Mouse (Mus musculus) CD4-positive, CD25-positive, alpha-beta regulatory T cell (primary cell): Measurements from ENCODE around the gene Mcrip2. TPM values are rescaled to one million over a fixed set of nuclear protein-coding genes. Genes with fewer than 3 reads are reported as not detected.

Source experiments
- polyA plus RNA-seq: library from polyadenylated mRNA; unstranded; fragments of 100-300 nt; shearing (Covaris generic); gene quantifications from one replicate; pipeline ENCODE4 v1.2.1, GENCODE M21; 2017

Mcrip2 gene
- 5.2 TPM for polyA plus RNA-seq

DNA sequence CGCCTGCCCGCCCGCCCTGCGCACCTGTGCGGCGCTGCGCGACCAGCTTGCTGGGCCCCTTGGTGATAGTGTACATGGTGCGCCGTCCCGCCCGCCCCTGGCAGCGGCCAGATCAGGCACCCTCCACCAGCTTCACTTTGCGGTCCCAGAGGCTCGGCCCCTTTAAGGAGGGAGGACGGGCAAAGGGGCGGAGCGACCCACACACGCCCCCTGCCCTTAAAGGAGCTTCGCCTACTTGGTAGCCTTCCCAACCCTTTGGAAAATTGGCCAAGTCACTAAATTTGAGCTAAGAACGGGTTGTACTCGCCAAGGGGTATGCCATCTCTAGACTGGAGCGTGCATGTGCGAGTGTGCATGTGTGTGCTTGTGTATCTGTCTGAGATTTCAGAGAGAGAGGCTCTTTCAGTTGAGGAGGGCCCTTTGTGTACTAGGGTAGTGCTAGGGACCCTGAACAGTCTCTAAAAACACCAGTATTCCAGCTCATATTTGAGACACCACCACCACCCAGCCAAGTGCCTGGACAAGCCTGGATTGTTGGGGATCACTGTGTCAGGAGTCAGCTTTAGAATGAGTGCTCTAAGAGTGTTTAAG, at the start of gene Mcrip2:
Mcrip2 (minus strand) TSS at position 164 of the 591 bp plus-strand sequence.

DNA sequence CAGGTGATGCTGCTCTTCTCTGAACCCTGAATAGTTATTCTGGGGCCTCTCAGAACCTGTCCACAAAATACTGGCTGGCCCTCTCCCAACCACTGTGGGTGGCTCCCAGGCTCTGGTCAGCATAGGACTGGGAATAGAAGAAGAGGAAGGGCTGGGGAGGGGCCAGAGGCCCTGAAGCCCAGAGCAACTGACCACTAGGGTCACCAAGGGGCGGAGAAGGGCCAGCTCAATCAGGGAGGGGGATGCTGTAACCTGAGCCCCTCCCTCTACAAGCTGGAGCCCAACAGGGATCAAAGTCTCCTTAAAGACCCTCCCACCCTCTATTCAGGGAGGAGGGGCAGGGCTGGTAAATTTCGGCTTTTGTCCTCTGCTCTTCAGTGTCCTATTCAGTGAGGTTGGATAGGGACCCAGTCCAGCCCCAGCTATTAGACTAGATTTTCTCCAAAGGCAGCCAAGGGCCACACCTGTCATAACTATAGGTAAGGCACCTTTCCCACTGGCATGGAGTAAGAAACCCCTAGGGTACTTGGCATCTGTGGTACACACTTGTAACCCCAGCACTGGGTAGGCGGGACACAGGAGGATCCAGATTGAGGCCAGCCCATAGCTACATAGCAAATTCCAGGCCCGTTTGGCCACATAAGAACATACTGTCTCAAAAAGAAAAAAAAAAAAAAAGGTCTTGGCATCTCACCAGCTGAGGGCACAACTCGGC, 11.8 kb upstream of the Mcrip2 start, which contains the start of gene Wfikkn1:
Wfikkn1 (minus strand) TSS at position 663 of the 715 bp plus-strand sequence.

DNA sequence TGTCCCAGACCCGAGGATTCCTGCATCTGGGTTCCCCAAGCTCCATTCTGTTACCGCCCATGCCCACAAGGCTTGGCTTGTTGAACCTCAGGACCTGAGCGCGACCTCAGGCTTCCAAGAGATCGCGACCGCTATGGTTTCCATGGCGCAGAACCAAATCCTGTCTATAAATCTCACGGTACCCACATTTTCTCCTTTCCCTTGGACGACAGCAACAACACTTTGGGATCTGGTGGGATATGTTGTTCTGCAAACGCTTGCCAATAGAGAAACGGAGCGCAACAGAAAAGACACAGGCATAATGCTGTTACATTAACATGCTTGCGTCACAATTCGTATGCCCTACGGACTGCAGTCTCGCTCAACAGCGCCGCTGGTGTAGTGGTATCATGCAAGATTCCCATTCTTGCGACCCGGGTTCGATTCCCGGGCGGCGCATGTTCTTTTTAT, 6.2 kb upstream of the Mcrip2 start, which contains the start of gene Mettl26:
Mettl26 (plus strand) TSS at position 354 of the 450 bp plus-strand sequence.

DNA sequence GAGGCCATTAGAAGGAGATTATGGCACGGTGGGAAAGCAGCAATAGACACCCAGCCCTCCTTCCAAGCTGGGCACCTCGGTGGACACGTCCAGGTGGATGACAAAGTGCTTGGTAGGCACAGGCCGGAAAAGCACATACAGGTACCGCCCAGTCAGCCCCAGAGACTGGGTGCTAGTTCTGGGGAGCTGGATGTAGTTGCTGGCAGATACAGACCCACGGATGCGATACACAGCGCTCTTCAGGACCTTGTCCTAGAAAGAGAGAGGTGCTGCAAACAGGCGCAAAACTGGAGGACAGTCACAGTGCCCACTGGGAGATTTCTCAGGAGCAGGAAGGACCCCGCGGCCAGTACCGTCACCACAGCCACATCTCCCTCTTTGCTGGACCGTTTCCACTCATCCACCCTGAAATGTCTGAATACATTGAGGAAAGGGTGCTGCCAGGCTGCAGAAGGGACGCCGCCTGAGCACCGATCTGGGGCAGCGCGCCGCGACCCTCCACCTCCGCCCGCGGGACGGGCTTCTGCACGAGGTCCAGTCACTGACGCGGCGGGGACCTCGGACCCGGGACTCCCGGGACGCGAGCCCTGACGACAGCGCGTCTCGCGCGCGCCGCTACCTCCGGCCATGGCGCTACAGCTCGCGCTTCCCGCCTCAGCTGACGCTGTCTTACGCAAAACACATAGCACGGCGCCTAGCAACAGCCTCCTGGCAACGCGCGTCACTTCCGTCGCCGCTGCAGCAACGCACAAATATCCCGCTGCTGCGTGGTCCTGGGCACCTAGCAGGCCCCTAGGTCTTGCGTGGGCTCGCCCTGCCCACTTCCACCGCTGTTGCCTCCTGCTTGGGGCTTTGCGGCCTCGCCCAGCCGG, 7.5 kb downstream of the Mcrip2 start, which contains the start of gene Wdr90:
Wdr90 (minus strand) TSS at position 670 of the 872 bp plus-strand sequence.

DNA sequence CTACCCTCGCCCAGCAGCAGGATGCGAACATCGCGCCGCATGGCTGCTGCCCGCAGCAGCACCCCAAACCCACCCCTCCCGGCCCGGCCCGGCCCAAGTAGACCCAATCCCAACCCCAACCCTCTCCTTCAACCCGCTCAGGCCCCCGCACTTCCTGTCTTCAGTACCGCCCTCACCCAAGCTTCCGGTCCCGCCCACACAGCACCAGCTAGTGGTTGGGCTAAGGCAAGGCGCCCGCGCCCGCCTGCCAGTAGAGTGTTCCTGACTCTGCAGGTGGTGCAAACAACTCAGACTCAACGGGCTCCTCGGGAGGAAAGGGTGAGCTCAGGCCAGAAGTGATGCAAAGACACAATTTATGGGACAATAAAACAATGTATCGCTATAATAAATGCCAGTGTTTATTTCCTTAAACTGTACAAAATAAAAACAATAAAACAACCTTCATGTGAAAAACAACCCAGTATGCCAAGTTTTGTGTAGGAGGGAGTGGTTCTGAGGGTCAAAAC, 24.1 kb downstream of the Mcrip2 start, which contains the start of gene Rhot2:
Rhot2 (minus strand) TSS at position 456 of the 506 bp plus-strand sequence.

DNA sequence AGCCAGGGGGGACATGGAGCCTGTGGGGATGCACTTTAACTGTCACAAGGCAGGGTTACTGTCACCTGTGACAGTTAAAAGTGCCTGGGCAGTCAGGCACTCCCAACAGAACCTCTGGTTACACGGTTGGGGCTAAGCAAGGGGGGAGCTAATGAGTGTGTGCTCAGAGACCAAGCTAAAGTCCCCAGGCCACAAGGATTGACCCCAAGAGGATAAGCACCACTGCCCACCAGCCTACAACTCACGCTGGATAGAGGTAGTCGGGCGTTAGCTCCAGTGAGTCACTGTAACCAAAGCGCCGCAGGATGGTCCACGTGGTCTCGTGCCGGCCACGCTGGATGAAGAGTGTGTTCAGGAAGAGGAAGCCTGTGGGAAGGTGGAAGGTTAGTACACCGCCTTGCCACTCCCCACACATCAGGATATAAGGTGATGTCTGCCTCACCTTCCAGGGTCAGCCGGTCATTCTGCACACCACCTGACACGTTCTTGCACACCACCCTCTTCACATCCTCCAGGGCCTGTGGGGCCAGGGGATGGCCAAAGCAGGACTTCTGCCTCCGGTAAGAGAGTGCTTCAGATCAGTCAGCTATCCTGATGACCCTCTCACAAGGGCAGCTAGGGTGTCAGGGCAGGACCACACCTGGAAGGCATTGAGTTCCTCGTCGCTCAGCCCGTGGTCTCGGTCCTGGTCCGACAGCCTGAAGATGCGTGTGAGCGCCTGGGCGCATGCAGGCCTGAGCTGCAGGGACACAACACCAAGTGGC, 27.3 kb downstream of the Mcrip2 start, which contains the start of gene Gm20683:
Gm20683 (minus strand) TSS at position 647 of the 764 bp plus-strand sequence.

DNA sequence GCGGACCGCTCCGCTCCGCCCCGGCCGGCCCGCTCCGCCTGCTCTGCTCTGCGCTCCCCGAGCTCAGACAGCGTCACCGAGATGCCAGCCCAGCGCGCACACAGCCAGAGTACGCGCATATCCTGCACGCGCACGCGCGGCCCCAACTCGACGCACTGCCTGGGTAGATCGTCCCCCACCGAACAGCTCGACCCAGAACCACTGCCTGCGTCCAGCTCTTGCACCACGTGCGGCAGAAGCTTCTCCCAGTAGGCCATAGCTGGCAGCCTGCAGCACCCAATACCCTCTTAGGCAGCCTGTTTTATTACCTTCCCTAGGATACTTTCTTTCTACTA, 31.5 kb downstream of the Mcrip2 start, which contains the start of gene Rhbdl1:
Rhbdl1 (minus strand) TSS at position 220 of the 335 bp plus-strand sequence.

DNA sequence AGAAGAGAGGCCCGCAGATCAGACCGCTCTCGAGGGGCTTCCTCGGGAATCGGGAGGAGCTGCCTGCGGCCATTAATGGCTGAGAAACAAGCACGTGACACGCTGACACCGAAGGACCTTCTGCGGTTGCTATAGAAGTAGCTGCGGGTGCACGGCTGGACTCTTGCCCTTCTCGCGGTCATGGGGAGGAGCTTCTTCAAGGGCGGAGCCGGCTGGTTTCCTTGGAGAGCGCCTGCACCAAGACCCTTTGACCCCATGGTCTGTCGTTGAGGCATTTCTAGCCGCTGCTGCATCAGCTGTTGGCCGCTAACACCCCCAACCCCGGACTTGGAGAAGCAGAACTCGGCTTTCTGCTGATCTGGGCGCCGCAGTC, 35.3 kb downstream of the Mcrip2 start, which contains the start of gene Stub1:
Stub1 (minus strand) TSS at position 114 of the 373 bp plus-strand sequence.

DNA sequence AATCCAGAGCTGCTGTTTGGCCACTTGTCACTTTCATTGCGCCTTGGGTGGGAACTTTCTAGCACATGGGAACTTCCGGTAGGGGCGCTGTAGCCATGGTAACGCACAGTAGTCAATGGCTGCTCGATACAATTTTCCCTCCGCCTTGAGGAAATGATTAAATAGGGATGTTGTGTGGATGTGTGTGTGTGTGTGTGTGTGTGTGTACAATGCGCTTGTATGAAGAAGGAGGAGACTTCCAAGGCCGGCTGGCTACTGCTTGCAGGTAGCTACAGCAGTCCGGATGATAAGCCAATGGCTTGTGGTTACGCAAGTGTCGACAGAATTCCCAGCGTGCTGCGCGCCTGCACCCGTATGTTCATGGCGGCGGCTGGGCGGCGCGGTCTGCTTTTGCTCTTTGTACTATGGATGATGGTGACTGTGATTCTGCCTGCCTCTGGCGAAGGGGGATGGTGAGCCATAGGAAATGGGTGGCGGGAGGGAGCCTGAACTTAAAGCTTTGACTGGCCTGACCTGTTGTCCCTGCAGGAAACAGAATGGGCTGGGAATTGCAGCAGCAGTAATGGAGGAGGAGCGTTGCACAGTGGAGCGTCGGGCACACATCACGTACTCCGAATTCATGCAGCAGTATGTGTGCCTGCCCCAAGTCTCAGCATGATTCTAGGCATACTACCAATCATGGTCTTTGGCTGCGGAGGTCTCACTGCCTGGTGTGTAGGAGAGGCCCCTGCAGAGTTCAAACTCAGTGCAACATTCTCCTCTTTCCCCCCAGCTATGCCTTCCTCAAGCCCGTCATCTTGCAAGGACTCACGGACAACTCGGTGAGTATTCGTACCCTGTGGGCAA, 39.6 kb downstream of the Mcrip2 start, which contains the start of gene Jmjd8:
Jmjd8 (plus strand) TSS at position 156 of the 846 bp plus-strand sequence.

DNA sequence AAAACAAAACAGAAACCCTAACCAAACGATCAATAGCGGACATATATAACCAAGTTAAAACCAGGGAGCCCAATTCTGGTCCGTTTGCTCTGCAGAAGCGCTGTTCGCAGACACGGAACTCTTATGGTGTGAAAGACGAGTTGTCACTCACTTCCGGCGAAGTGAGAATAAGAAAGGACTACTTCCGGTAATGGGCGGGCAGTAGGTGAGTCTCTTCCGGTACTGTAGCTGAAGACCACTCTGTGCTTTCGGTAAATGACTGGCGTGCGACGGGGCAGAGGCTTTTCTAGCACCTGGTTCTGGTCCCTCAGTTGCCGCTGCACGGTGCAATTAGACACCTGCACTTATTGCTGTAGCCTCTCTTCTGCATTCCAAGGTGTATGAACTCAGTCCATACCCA, 45.1 kb downstream of the Mcrip2 start, which contains the start of gene Wdr24:
Wdr24 (plus strand) TSS at position 176 of the 400 bp plus-strand sequence.

Other genes starting within 250 kb of the Mcrip2 start
- gene Gng13, start 151.6 kb downstream of the Mcrip2 start, polyA plus RNA-seq = not detected
- gene Chtf18, start 141.3 kb downstream of the Mcrip2 start, polyA plus RNA-seq = 6.4 TPM
- 14.6 TPM for gene Rpusd1, start 141.1 kb downstream of the Mcrip2 start, polyA plus RNA-seq
- 0.07 TPM for gene Mslnl, start 132.7 kb downstream of the Mcrip2 start, polyA plus RNA-seq
- gene Msln, start 114.4 kb downstream of the Mcrip2 start, polyA plus RNA-seq = not detected
- gene Narfl, start 95.0 kb downstream of the Mcrip2 start, polyA plus RNA-seq = 28.1 TPM
- 51.4 TPM for gene Haghl, start 83.1 kb downstream of the Mcrip2 start, polyA plus RNA-seq
- gene Ccdc78, start 82.2 kb downstream of the Mcrip2 start, polyA plus RNA-seq = 0.49 TPM
- 223 TPM for gene Fam173a, start 75.9 kb downstream of the Mcrip2 start, polyA plus RNA-seq
- 1.6 TPM for gene AC134908.4, start 73.1 kb downstream of the Mcrip2 start, polyA plus RNA-seq
- gene Metrn, start 71.6 kb downstream of the Mcrip2 start, polyA plus RNA-seq = 45.7 TPM
- gene Fbxl16, start 59.7 kb downstream of the Mcrip2 start, polyA plus RNA-seq = 0.13 TPM
- gene Wdr24, start 45.1 kb downstream of the Mcrip2 start, polyA plus RNA-seq = 44.1 TPM
- gene Jmjd8, start 39.9 kb downstream of the Mcrip2 start, polyA plus RNA-seq = 36.7 TPM
- 169 TPM for gene Stub1, start 35.4 kb downstream of the Mcrip2 start, polyA plus RNA-seq
- gene Rhbdl1, start 31.5 kb downstream of the Mcrip2 start, polyA plus RNA-seq = 2.1 TPM
- gene Gm20683, start 27.0 kb downstream of the Mcrip2 start, polyA plus RNA-seq = 2.6 TPM
- gene Rhot2, start 23.9 kb downstream of the Mcrip2 start, polyA plus RNA-seq = 41.0 TPM
- 8.8 TPM for gene Wdr90, start 7.3 kb downstream of the Mcrip2 start, polyA plus RNA-seq
- gene Mettl26, start 6.3 kb upstream of the Mcrip2 start, polyA plus RNA-seq = 82.8 TPM
- 1.3 TPM for gene Wfikkn1, start 12.1 kb upstream of the Mcrip2 start, polyA plus RNA-seq
- 31.6 TPM for gene Rab40c, start 51.0 kb upstream of the Mcrip2 start, polyA plus RNA-seq
- 55.2 TPM for gene Pigq, start 76.2 kb upstream of the Mcrip2 start, polyA plus RNA-seq
- gene Nhlrc4, start 76.2 kb upstream of the Mcrip2 start, polyA plus RNA-seq = not detected
- not detected for gene A930017K11Rik, start 83.8 kb upstream of the Mcrip2 start, polyA plus RNA-seq
- 30.1 TPM for gene Capn15, start 117.0 kb upstream of the Mcrip2 start, polyA plus RNA-seq
- gene Rab11fip3, start 200.8 kb upstream of the Mcrip2 start, polyA plus RNA-seq = 13.5 TPM
- 30.0 TPM for gene Decr2, start 221.6 kb upstream of the Mcrip2 start, polyA plus RNA-seq
- gene Nme4, start 226.8 kb upstream of the Mcrip2 start, polyA plus RNA-seq = 3.3 TPM
- 27.9 TPM for gene Tmem8, start 244.5 kb upstream of the Mcrip2 start, polyA plus RNA-seq